Mouse (Mus musculus) retina, embryonic 14.5 days (tissue): Measurements from ENCODE around the gene Gm8947.
"Not testable (repeated sequence)": the region's sequence is repeated elsewhere in the genome, so short reads cannot be mapped to it uniquely, and the experiment has no call there.

Experiments
- DNase-seq: peaks from one replicate; pipeline ENCODE4 v3.0.0-alpha.2; 2015; ENCODE audit warnings: low spot score

Gene Gm8947

DNA sequence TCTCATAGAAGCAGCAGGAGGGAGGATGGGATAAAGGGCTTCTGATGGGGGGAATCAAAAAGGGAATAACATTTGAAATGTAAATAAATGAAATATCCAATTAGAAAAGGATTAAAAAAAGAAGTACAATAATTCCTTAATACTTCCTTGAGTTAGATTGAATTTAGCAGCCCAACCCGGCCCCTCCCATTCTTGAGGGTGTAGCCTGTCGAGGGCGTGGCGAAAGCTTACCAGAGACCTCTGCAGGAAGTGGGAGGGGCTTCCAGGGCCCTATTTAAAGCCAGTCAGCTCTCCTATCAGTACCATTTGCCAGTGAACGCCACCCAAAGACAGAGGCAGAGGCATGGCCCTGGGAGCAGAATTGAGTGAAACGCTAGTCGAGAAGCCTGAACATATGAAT, at the start of gene Gm8947:
Gm8947 (plus strand) TSS at position 302 of the 400 bp plus-strand sequence.
- DNase-seq, result not testable (repeated sequence)

- no peak for DNase-seq
These were observed 47.6 kb upstream of the Gm8947 start for GRCm38 (mm10) chr1:151144471-151145146.

DNA sequence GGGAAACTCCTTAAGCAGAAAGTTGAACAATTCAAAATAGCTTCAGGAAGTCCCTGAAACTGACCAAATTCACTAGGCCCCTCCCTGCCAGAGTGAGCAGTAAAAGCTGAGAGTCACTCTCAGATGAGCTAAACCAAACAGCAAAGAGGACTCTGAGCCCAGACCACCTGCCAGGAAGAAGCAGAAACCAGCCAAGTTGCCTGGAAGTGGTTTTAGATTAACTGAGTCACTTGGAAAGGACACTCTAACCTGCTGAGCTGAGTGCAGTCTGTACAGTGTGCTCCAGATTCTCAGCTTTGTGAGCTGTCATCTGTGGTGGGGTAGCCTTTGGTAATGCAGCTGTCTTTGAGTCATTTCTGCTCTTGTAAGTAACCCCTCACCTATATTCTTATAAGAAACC, 44.4 kb upstream of the Gm8947 start:
- DNase-seq, result no peak

- no peak for DNase-seq
These were observed 42.0 kb upstream of the Gm8947 start for GRCm38 (mm10) chr1:151150211-151150610.

DNA sequence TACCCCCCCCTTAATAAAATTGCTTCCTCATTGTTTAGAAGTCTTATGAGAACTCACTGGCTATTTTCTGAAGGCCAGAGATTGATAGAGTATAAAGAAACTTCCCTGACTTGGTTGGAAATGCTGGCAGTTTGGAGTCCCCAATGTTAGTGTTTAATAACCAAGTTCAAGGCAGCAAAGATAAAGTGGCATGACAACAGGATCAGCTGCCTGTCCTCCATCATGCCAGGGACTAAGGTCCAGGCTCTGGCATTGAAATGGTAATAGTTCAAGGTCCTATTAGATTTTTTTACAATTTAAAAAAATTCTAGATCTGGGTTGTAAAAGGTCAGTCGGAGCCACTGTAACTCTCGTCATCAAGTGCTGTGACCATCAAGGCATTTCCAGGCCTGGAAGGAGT, 41.1 kb upstream of the Gm8947 start:
- no peak for DNase-seq

DNA sequence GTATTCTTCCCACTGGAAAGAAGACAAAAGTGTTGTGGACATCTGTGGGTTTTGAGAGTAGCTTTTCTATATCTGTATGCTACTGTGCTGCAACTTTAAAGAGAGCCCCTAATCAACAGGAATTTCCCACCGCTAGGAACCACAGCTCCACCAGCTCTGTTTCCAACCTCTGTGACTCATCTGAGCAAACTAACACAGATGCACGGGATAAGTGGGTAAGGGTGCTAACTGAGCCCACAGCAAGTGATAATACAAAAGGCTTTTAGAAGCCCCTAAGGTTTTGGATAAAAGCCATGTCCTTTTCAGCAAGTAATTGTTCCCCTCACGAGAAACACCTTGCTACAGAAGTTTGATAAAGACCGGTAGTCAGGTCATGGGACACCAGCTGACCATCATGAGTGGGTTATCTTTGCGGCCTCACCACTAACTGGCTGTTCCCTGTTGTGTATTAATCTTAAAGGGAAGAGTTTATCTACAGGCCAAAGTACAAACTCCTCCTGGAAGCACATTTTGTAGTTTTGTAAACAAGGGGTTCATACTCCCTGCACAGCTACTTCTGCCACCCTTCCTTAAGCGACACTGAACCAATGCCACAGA, 39.0 kb upstream of the Gm8947 start:
- DNase-seq, result no peak

DNA sequence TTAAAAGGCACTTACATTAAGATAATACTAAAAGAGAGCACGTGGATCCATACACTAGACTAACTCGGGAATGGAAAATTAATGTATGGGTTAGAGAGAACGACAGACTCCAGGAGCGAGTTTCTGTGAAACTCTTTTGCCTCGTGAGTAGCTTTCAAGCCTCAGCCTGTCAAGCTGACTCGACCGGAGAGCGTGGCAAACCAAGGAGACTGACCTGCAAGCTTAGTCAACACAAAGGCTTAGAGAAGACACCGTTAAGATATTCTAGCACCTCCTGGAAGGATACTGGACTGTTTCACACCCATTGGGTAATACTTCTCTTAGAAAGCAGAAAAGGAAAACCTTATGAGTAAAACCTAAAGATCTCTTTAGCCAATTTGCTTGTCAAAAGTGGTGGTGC, 38.0 kb upstream of the Gm8947 start:
- DNase-seq, result not testable (repeated sequence)

DNA sequence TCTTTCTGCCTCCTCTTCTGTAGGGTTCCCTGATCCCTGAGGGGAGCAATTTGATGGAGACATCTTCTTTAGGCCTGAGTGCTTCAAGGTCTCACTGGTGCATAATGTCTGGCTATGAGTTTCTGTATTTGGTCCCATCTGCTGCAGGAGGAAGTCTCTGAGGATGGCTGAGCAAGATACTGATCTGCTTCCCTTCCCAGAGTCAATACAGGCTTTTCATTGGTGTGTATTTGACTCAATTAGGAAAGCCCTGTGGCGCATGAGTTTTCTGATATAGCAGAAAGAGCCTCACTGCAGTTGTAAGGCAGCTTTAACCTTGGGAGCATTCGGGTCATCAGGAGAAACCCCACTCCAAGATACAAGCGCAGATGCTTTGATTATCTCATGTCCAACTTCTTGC, 36.0 kb upstream of the Gm8947 start:
- DNase-seq, result no peak

DNA sequence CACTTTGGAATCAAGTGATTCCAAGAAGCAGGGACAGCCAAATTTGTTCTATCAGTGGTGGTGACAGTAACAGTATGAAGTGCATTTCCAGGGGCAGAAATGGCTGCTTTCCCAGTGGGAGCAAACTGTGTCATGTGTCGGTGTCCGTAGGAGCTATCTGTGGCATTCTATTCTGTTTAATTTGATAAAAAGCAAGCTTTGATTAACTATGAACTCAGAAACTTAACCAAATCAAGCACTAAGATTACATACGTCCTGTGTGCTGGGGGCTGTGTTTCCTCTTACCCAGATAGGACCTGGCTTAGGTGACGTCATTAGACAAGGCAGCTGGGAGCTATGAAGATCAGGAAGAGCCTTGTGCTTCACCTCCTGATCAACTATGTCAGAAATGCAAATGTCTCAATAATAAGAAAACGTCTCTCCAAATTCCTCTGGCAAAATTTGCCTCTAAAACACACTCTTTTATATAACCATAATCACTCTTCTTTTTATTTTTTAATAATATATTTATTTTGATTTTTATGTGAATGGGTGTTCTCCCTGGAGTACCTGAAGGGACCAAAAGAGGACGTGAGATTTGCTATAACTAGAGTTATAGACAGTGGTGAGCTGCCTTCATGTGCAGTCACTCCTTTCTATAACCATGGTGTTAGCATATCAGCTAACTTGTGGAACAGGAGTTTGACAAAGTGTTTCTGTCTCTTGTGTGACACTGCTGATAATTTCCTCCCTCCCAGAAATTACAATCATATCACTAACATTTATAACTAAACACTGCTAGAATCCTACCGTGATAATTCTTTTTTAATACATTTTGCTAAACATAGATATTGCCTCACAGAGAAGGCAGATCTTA, 35.2 kb upstream of the Gm8947 start:
- DNase-seq, result no peak

GRCm38 (mm10) chr1:151157963-151158856, 34.0 kb upstream of the Gm8947 start:
- DNase-seq, result peak; percentile 81

DNA sequence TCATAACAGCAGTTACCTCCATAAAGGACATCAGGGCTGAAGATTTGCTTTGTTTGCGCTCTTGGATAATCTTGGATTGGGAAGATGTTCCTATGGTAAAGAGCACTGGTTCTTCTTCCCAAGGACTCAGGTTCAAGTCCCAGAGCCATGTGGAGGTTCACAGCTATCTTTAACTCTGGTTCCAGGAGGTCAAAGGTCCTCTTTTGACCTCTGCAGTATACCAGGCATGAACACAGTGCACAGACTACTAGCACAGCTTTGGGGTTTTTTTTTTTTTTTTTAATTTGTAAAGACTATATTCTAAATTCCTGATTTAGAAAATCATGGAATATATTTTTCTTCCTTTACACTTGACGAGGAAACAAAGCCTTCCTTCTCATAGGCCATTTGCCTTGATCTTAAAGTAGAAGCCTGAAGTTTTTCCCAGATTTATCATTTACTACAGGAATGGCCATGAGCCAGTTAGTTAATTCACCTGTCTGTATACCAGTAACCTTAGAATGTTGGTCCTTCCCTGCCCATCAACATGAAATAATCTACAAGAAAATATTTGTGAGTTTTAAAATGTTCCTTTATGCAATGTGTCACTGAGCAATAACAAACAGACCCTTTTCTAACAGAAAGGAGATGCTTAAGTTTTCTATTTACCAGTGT, 33.2 kb upstream of the Gm8947 start:
- no peak for DNase-seq

DNA sequence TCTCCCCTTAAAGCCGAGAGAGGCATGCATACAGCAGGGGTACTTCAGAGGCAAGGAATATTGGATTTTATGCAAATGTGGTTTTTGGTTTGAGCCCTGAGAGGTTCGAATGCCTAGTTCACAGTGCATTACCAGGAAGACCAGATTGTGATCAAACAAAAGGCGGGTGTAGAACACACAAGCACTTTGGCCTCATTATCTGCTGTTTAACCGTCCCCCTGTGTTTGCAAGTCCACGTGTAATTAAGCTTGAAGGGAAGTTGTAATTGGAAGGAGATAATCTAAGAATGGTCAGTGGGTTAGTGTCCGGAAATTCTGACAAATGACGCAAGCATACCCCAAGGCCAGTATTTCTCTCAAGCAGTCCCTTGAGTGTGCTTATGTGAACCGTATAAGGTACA, 26.1 kb upstream of the Gm8947 start:
- DNase-seq, result no peak

DNA sequence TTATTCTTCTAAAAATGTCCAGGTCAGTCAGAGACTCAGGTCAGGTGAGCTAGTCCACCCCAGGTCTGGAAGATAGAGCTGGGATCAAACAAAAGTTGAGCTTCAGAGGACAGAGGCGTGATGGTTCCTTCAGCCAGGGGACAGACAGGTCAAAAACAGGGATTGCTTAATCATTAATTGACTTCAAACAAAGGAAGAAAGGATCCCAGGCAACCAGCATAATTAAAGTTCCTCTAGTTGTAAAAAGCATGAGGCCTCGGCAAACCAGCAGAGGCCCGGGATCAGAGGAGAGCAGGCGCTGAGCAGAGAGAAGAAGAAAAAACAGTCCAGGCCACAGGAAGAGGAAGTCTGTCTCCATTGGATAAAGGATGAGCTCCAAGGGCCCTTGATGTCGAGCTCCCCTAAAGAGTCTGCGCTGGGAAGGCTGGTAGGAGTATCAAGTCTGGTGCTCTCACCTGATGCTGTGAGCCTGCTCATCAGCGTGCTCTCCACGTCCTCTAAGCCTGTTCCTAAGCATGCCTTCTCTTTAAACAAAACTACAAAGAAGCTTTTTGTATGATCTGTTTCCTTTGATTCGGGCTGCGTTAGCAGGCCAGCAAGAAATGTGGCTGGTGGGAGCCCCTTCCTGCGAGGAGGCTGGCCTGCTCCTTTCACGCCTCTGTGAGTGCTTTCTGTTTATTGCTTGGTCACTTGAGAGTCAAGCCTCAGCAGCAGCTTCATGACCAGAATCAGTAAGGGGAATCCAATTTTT, 24.7 kb upstream of the Gm8947 start:
- DNase-seq, result peak; percentile 3

GRCm38 (mm10) chr1:151168637-151169036, 23.5 kb upstream of the Gm8947 start:
- peak; percentile 1 for DNase-seq

DNA sequence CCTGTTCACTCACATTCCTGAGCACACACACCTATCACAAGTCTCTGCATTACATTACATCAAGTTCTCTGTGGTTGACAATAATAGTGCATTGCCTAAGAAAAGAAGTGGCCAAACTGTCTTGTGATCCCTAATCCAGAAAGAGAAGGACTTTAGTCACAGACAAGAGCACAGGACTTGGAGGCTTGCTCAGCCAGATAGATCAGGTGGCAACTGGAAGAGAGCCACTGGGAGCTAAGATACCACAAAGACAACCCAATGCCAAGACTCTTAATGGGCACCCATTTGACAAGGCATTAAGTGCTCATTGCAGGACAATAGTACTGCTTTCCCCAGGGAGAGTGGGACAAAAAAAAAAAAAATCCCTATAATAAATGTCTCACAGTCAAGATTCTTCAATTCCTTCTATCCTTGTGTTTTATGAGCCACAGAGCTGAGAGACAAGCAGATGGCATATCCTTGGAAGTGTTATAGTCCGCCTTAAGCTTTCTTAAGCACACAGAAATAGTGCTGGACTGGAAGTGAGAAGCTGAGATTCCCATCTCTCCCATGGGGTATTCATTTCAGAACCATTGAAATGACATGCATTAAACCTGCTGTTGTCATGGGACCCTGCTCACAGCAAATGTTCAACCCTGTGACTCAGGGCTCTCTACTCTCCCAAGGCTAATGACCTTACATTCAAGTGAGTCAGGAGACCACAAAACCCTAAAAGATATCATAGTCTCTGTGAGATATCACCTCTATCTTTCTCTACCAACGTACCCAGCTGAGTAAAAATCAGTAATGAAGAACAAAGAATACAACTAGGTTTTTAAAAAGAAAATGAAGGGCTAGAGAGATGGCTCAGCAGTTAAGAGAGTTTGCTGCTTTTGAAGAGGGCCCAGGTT, 20.4 kb upstream of the Gm8947 start:
- DNase-seq, result peak; percentile 1

DNA sequence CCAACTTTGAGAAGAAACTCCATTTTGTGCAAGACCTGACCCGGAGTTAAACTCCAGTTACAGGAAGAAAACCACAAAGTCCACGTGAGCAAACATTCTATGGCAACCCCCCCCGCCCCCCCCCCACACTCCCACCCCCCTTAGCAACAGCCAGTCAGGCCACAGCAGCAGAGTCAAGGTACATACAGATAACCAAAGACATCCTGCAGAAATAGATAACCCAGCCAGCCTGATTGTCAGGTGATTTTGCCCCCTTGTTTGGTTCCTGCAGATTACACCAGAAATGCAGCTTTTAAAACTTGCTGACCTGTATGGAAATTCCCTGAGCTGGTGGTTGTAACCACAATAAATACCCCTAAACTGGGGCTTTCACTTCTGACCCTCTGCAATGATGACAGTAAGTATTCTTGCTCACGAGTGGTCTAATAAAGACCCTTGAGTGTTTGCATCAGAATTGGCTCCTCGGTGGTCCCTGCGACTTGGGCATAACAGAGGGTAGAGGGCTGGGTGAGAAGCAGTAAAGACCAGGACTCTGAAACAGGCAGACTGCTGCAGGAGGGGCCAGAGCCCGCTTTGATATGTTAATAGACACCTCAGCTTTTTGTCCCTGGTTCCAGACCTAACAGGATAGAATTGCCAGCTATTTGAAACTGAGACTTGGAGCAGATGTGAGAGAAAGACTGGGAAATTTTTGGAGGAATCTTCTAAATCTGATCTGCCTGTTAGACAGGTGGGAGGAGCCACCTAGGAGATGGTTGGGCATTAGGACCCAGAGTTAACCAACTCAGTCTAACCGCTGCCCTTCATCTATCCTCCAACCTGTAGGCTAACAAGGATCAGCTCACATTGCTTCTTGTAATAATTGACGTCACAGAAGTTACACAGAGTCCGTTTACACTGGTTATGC, 14.9 kb upstream of the Gm8947 start:
- DNase-seq, result peak; percentile 50

- DNase-seq, result no peak
These were observed 14.3 kb upstream of the Gm8947 start for GRCm38 (mm10) chr1:151177937-151178271.

GRCm38 (mm10) chr1:151178505-151179083, 13.6 kb upstream of the Gm8947 start:
- DNase-seq, result peak; percentile 64
